Mouse (Mus musculus) fibroblast of lung, adult 2 months (primary cell): Measurements from ENCODE around the gene Vmn1r53.
"Not testable (repeated sequence)": the region's sequence is repeated elsewhere in the genome, so short reads cannot be mapped to it uniquely, and the experiment has no call there.

Experiments used
- DNase-seq: peaks from one replicate; pipeline ENCODE4 v3.0.0-alpha.2; 2011; ENCODE audit warnings: low read depth

Vmn1r53 gene

GRCm38 (mm10) chr6:90224338-90224737 is at the start of gene Vmn1r53:
Gene Vmn1r53, minus strand, starts transcription at chr6:90224438.
- DNase-seq: no peak

- DNase-seq: no peak
These were observed 21.8 kb upstream of the Vmn1r53 start, which contains the start of gene Vmn1r54 for GRCm38 (mm10) chr6:90246000-90246399. Gene Vmn1r54, plus strand, starts transcription at chr6:90246300.

GRCm38 (mm10) chr6:90244019-90244418 is 19.8 kb upstream of the Vmn1r53 start:
- DNase-seq: no peak

DNA sequence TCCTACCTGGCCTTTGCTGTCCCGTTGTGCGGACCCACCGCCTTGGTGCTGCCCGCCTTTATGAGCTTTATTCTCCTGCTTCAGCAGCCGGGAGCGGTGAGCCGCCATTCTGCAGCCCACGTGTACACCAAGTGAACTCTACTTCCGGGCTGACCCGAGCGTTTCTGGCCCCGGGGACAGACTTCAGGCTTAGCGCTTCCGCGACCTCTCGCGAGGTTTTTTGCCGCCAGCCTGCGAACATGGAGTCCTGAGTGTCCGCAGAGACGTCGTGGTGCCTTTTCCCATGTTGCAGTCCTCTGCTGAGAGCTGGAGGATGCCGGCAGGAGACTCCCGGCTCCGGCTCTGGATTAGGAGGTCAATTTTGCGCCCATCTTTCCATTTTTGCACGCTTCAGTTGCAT is 8.4 kb upstream of the Vmn1r53 start:
- no peak for DNase-seq

GRCm38 (mm10) chr6:90232114-90232513 is 7.9 kb upstream of the Vmn1r53 start:
- not testable (repeated sequence) for DNase-seq

GRCm38 (mm10) chr6:90202493-90202892 is 21.7 kb downstream of the Vmn1r53 start, which contains the start of gene V1ra8:
Gene V1ra8, plus strand, starts transcription at chr6:90202793.
- not testable (repeated sequence) for DNase-seq

DNA sequence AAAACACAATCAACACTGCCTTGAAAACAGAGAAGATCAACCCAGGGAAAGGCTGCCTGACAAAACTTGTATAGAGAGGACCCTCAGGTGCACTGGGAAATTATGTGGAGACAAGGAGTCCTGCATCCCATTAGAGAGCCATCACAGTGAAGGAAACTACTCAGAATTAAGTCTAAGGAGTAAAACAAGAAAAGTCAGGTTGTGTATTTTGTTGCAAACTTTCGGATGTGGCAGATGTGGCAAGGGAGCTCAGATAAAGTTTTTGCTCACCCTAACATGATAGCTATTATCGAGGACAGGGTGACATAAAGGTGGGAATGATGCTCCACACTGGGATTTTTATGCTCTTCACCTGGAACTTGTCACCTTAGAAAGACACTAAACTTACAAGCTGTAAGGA is 49.7 kb downstream of the Vmn1r53 start, which contains the start of gene Vmn1r52:
Gene Vmn1r52, plus strand, starts transcription at position 301 of the 400 bp plus-strand sequence.
- no peak for DNase-seq
